Mouse (Mus musculus): ENCODE results near the gene Tom1l1.

DNA sequence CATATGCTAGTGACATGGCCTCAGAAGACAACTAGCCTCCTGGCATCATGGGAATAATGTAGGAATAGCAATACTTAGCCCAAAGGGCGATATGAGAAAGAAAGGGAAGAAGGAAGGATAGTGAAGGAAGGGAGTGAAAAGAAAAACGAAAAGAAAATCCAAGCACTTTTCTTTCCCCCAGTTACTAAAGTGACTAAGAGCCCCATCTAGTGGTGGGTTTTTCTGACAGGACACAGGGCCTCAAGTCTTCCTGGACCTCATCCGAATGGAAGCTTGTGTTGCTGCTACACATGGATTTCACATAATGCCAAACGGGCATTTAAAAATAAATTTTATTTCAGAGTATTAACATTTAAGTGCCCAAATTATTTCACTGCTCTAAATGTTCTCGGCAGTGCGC is 64.7 kb downstream of the Tom1l1 start:
- TF ChIP-seq CTCF (IDR thresholded peaks at IDR 0.05; ENCODE audit: low read depth, low read length) (peak; percentile 45), POLR2A (IDR thresholded peaks at IDR 0.05; ENCODE audit: extremely low read depth, insufficient read depth, low read length) (no peak)

Measured in liver, adult 2 months (tissue).